Mouse (Mus musculus): Measurements from ENCODE around the gene Prpf40b.

GRCm38 (mm10) chr15:99338916-99339315 is 44.0 kb downstream of the Prpf40b start:
- TF ChIP-seq USF1 (IDR thresholded peaks at IDR 0.05; ENCODE audit: low read depth, low read length) (no peak), RAD21 (IDR thresholded peaks at IDR 0.05; ENCODE audit: low read depth, low read length) (no peak)
